Mouse (Mus musculus): ENCODE measurements at regions not wholly inside any gene's neighbourhood (a gene's known extent, or its start where the extent isn't known, plus 50 kb on each side); places are given as distances from the start of the nearest gene placed in this dataset.

DNA sequence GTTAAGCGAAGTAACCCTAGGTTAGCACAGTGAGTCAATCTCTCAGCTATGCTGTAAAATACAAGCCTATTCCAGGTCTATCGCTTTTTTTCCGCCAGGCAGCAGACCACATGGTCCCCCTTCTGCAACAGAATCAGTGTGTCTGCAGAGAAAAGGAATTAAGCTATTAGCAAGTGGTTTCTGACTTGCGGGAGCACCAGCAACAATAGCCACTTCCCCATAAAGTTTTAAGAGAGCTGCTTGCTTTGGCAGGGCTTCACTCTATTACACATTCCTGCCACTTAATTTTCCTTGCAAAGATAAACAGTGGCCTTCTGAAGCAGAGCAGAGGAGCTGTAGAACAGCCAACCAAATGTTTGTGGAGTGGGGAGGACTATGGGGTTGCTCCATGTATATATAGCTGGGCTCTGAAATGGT, 59.8 kb upstream of the Osmr start:
- ATAC-seq: peak; percentile 61; the same call in 1 of the 2 replicates
- 44% methylated on average over 4 of the region's 4 CpGs for WGBS

DNA sequence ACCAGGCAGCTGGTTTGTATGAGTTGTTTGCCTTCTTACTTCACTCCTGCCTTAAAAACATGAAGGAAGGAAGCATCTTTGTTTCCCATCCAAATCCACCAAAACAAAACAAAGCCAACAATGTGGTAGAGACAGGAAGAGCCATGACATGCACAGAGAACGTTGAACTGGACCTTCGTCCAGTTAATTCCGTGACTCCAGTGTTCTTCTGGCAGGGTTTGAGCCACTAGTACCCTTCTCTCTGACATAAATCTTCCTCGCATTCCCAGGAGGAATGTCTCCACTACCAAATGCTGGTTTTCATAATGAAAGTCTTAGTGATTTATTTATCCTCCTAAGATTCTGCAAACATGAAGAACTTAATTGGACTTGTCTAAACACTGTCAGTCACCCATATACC, 66.7 kb upstream of the Osmr start:
- no peaks in the 10 kb centered on the region for H3K9me3 ChIP-seq
- no peaks in the 10 kb centered on the region for H3K4me1 ChIP-seq (replicated peaks)
- ATAC-seq: no peak
- WGBS: 56% methylated on average over 4 of the region's 4 CpGs
- H3K4me3 ChIP-seq (replicated peaks): no peak overlapping the region
- H3K9ac ChIP-seq: no peak overlapping the region
- no peaks in the 10 kb centered on the region for H3K36me3 ChIP-seq
- no peaks in the 10 kb centered on the region for H3K27me3 ChIP-seq (replicated peaks)
- H3K4me2 ChIP-seq (replicated peaks): no peak overlapping the region
- no peak overlapping the region for H3K27ac ChIP-seq

More for the DNA sequence above, 59.8 kb upstream of the Osmr start:
- H3K9me3 ChIP-seq: no peaks in the 10 kb centered on the region
- no peak overlapping the region for H3K4me3 ChIP-seq (replicated peaks)
- H3K27me3 ChIP-seq (replicated peaks): no peaks in the 10 kb centered on the region
- H3K9ac ChIP-seq: no peak overlapping the region
- no peaks in the 10 kb centered on the region for H3K36me3 ChIP-seq
- no peak overlapping the region for H3K27ac ChIP-seq
- H3K4me2 ChIP-seq (replicated peaks): no peak overlapping the region
- no peaks in the 10 kb centered on the region for H3K4me1 ChIP-seq (replicated peaks)

DNA sequence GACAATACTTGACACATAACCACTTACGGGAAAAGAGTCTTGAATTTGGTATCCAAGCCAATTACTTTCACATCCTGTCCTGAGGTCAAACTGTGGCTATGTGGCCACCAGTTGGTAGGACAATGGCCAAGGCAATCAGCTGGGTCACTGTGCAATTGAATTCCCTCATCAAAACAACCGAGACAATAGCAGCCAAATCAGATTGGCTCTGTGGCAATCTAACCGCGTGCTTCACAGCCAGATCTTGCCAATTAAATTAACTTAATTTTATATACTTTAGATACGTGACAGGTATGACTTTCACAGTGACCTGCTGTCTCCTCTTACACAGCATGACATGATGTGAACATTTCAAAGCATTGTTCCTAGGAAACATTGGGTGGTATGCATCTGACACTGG, 74.5 kb upstream of the Osmr start:
- WGBS: 70% methylated on average over 5 of the region's 5 CpGs
- Histone ChIP-seq H3K4me2 (replicated peaks) (no peak overlapping the region), H3K9ac (no peak overlapping the region), H3K4me3 (replicated peaks) (no peak overlapping the region), H3K4me1 (replicated peaks) (no peaks in the 10 kb centered on the region), H3K9me3 (no peaks in the 10 kb centered on the region), H3K27me3 (replicated peaks) (no peaks in the 10 kb centered on the region), H3K27ac (no peak overlapping the region), H3K36me3 (no peaks in the 10 kb centered on the region)
- ATAC-seq: no peak

DNA sequence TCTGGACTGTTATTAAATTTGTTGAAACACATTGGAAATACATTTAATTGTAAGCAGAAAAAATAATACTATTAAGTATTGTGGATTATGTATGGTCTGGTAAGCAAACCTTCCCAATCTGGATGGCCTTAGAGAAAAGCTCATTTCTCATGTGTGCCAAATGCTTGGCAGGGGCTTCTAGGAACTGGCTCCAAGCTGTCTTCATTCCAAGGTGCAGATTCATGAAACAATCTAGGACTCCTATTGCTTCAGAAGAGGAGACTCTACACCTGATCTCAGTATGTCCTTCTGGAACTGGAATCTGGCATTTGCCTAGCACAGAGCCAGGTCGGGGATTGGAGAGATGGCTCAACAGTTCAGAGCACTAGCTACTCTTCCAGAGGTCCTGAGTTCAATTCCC, 74.9 kb upstream of the Osmr start:
- Histone ChIP-seq H3K36me3 (no peaks in the 10 kb centered on the region), H3K9ac (no peak overlapping the region), H3K4me1 (replicated peaks) (no peaks in the 10 kb centered on the region), H3K4me3 (replicated peaks) (no peak overlapping the region), H3K4me2 (replicated peaks) (no peak overlapping the region), H3K27me3 (replicated peaks) (no peaks in the 10 kb centered on the region), H3K9me3 (no peaks in the 10 kb centered on the region), H3K27ac (no peak overlapping the region)
- no peak for ATAC-seq
- 92% methylated on average over 1 of the region's 1 CpGs for WGBS

GRCm38 (mm10) chr15:6950503-6950902, 75.7 kb upstream of the Osmr start:
- WGBS: 92% methylated on average over 8 of the region's 8 CpGs
- H3K27ac ChIP-seq: no peak overlapping the region

DNA sequence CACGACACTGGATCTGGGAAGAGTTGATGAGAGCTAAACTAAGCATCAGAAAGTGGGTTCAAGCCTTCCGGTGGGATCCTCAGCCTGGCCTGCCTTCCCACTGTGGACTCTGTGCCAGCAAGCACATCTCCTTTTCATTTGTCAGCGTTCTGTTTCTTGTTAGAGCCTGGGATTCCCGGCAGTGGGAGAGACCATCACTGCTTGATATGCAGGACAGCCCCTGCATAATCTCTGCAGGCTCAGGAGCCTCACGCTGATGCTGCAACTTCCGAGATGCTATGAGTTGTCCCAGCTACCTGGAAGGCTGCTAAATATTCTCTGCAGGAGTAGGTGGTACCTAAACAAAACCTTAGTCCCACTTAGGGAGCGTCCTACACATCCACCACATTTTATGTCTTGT, 78.8 kb upstream of the Osmr start:
- no peak overlapping the region for H3K27ac ChIP-seq
- H3K36me3 ChIP-seq: no peaks in the 10 kb centered on the region
- no peaks in the 10 kb centered on the region for H3K9me3 ChIP-seq
- 30% methylated on average over 7 of the region's 7 CpGs for WGBS
- no peaks in the 10 kb centered on the region for H3K4me1 ChIP-seq (replicated peaks)
- H3K4me2 ChIP-seq (replicated peaks): no peak overlapping the region
- H3K27me3 ChIP-seq (replicated peaks): no peaks in the 10 kb centered on the region
- no peak for ATAC-seq
- H3K9ac ChIP-seq: no peak overlapping the region
- H3K4me3 ChIP-seq (replicated peaks): no peak overlapping the region

More at GRCm38 (mm10) chr15:6950503-6950902, 75.7 kb upstream of the Osmr start:
- no peak overlapping the region for H3K4me3 ChIP-seq (replicated peaks)
- no peaks in the 10 kb centered on the region for H3K36me3 ChIP-seq
- no peak overlapping the region for H3K9ac ChIP-seq
- no peak for ATAC-seq
- H3K27me3 ChIP-seq (replicated peaks): no peaks in the 10 kb centered on the region
- no peaks in the 10 kb centered on the region for H3K4me1 ChIP-seq (replicated peaks)
- H3K9me3 ChIP-seq: no peaks in the 10 kb centered on the region
- H3K4me2 ChIP-seq (replicated peaks): no peak overlapping the region

DNA sequence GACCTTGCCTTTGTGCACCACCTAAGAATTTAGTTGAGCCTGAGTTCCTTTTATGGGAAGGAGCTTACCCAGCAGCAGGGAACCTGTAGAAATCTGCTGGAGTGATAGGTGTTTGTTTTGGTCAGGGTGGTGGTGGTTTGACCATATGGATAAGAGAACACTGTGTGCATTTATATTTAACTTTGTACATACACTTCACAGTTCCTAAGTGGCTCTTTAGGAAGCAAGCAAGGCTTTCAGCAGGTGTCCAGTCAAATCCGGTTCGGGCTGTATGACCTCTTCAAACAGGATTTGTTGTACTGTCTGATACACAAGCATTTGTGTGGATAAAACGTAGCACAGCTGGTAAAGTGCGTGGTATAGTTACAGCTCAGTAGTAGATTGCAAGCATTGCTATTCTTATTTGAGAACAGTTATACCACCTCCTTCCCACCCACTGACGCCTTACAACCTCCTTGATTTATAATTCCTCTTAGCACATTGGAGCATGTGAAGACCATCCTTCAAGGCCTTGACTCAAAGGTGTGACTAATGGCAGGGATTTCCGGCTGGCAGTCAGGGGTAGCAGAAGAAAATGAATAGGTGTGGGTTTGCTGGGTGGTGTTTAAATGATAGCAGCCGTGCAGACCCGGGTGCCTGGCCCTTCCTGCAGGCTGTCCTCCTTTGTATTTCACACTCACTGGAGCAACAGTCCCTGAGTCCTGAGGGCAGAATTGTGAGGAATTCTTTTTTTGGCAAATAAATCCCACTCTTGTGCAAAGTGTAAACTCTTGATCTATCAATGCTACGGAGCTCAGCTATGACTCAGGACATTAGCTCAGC, 79.4 kb upstream of the Osmr start:
- Histone ChIP-seq H3K4me3 (replicated peaks) (no peak overlapping the region), H3K9ac (no peak overlapping the region), H3K4me1 (replicated peaks) (no peaks in the 10 kb centered on the region), H3K27ac (no peak overlapping the region), H3K36me3 (no peaks in the 10 kb centered on the region), H3K4me2 (replicated peaks) (no peak overlapping the region), H3K9me3 (no peaks in the 10 kb centered on the region), H3K27me3 (replicated peaks) (no peaks in the 10 kb centered on the region)
- 44% methylated on average over 9 of the region's 9 CpGs for WGBS
- ATAC-seq: no peak

- H3K4me1 ChIP-seq (replicated peaks): no peaks in the 10 kb centered on the region
- H3K27ac ChIP-seq: no peak overlapping the region
- no peaks in the 10 kb centered on the region for H3K9me3 ChIP-seq
- no peak overlapping the region for H3K9ac ChIP-seq
- no peaks in the 10 kb centered on the region for H3K36me3 ChIP-seq
- ATAC-seq: no peak
- no peak overlapping the region for H3K4me2 ChIP-seq (replicated peaks)
- 92% methylated on average over 8 of the region's 8 CpGs for WGBS
- H3K27me3 ChIP-seq (replicated peaks): no peaks in the 10 kb centered on the region
- no peak overlapping the region for H3K4me3 ChIP-seq (replicated peaks)
These were observed 85.1 kb upstream of the Osmr start for GRCm38 (mm10) chr15:6959911-6960310.

- no peak overlapping the region for H3K4me2 ChIP-seq (replicated peaks)
- H3K27me3 ChIP-seq (replicated peaks): no peaks in the 10 kb centered on the region
- WGBS: 70% methylated on average over 11 of the region's 11 CpGs
- H3K9me3 ChIP-seq: no peaks in the 10 kb centered on the region
- ATAC-seq: peak; percentile 58
- no peaks in the 10 kb centered on the region for H3K36me3 ChIP-seq
- H3K4me3 ChIP-seq (replicated peaks): no peak overlapping the region
- H3K27ac ChIP-seq: no peak overlapping the region
- no peaks in the 10 kb centered on the region for H3K4me1 ChIP-seq (replicated peaks)
- no peak overlapping the region for H3K9ac ChIP-seq
These were observed 86.3 kb upstream of the Osmr start for GRCm38 (mm10) chr15:6960753-6961746.

DNA sequence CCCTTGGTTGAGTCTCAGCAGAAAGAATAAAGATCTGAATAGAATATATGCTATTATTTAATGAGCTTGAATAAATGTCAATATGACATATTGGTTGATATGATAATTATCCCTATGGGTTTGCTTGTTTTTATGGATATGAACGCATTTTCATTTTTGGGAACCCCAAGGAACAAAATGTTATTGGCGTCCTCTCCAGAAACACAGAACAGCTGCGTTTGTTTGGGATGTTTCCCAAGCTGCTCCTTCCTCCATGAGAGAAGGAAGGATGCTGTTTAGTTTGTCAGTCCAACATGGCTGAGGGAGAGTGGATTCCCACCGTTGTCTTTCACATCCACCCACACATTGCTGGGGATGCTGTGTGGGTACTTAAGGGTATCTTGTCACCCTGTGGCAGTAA, 89.9 kb upstream of the Osmr start:
- no peak overlapping the region for H3K9ac ChIP-seq
- no peaks in the 10 kb centered on the region for H3K36me3 ChIP-seq
- H3K27me3 ChIP-seq (replicated peaks): no peaks in the 10 kb centered on the region
- no peak for ATAC-seq
- H3K4me3 ChIP-seq (replicated peaks): no peak overlapping the region
- H3K9me3 ChIP-seq: no peaks in the 10 kb centered on the region
- H3K27ac ChIP-seq: no peak overlapping the region
- no peak overlapping the region for H3K4me2 ChIP-seq (replicated peaks)
- 67% methylated on average over 4 of the region's 4 CpGs for WGBS
- no peaks in the 10 kb centered on the region for H3K4me1 ChIP-seq (replicated peaks)

DNA sequence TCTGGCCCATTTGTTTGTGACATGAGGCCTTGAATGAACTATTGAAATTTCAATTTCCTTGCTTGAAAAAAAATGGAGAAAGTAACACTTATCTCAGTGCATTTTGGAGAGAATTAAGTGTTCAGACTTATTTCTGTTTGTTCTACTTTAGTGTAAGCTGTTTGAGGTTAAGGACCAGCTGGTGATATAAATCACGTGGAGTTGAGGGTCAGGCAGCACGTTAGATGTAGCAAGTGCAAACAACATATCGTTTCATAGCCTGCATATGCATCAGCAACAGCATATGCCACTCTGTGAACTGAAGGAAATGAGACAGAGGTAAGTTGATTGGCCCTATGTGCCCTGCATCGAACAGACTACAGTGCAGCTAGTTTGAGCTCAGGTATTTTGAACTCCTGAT, 90.7 kb upstream of the Osmr start:
- no peaks in the 10 kb centered on the region for H3K27me3 ChIP-seq (replicated peaks)
- H3K4me3 ChIP-seq (replicated peaks): no peak overlapping the region
- no peak overlapping the region for H3K9ac ChIP-seq
- WGBS: 51% methylated on average over 4 of the region's 4 CpGs
- no peak overlapping the region for H3K27ac ChIP-seq
- no peaks in the 10 kb centered on the region for H3K4me1 ChIP-seq (replicated peaks)
- no peak overlapping the region for H3K4me2 ChIP-seq (replicated peaks)
- no peak for ATAC-seq
- H3K36me3 ChIP-seq: no peaks in the 10 kb centered on the region
- H3K9me3 ChIP-seq: no peaks in the 10 kb centered on the region

GRCm38 (mm10) chr15:6974410-6974809, 99.6 kb upstream of the Osmr start:
- no peaks in the 10 kb centered on the region for H3K27me3 ChIP-seq (replicated peaks)
- no peaks in the 10 kb centered on the region for H3K36me3 ChIP-seq
- H3K4me1 ChIP-seq (replicated peaks): no peaks in the 10 kb centered on the region
- H3K4me2 ChIP-seq (replicated peaks): no peak overlapping the region
- ATAC-seq: no peak
- no peak overlapping the region for H3K27ac ChIP-seq
- WGBS: 40% methylated on average over 4 of the region's 4 CpGs
- H3K9me3 ChIP-seq: no peaks in the 10 kb centered on the region
- H3K4me3 ChIP-seq (replicated peaks): no peak overlapping the region
- no peak overlapping the region for H3K9ac ChIP-seq

Measured in intestine, embryonic 15.5 days (tissue).